Mouse (Mus musculus) gastrocnemius, adult 18-20 months (tissue): ENCODE results near the gene Pard3. TPM values are rescaled to one million over a fixed set of nuclear protein-coding genes. Genes with fewer than 3 reads are reported as not detected.

Experiments used
- DNase-seq: peaks from one replicate; pipeline ENCODE4 v3.0.0; 2021; ENCODE audit warnings: low spot score
- total RNA-seq, 2 experiments: library from RNA; stranded (reverse); gene quantifications; 2 replicates each; pipeline ENCODE4 v1.2.3; 2021

The Pard3 gene
- total RNA-seq, 2 experiments from 2014 or later = 27.7 to 28.5 TPM

DNA sequence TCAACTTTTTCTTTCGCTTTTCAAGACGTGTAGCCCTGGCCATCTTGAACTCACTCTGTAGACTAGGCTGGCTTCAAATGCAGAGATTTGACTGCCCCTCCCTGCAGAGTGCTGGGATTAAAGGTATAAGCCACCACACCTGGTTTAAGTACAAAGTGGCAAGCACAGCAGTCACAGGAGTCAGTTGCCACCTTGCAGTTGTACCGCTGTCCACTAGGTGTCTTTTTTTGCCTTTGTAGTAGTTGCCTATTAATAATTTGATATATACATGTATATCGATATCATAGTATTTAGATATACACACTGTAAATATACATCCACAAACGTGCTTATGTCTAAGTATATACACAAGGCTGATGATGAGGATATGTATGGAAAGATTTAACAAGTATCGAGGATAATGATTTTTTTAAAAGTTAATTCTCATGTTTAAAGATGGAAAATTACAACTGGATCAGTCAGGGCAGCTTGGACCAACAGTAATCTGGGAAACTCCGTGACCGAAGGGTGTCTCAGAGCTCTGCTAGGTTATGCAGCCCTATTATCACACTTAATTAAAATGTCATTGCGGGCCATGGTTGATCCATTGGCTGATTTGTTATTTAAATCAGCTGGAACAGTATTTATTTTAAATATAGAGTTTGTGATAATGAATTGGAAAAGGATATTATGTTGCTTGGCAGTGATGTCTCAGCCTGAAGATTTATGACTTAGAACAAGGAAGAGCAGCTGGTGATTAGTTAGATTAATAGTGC is 220.9 kb downstream of the Pard3 start:
- no peak for DNase-seq

DNA sequence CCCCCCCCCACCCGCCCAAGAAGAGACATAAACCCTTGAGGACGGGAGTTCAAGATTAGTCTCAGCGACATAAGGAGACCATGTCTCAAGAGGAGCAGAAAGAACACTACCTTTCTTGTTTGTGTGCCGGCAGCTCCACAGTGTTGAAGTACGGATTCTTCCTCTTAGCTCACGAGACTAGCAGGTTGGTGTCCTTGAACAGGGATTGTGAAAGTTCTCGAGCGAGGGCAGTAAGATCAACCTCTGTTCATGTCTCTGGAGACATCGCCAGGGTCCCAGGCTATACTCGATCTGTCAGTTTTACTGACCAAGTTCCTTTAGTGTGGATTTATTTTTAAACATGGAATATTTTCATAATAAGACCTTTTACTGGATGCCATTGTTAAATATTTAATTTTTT is 224.1 kb downstream of the Pard3 start:
- DNase-seq = no peak

DNA sequence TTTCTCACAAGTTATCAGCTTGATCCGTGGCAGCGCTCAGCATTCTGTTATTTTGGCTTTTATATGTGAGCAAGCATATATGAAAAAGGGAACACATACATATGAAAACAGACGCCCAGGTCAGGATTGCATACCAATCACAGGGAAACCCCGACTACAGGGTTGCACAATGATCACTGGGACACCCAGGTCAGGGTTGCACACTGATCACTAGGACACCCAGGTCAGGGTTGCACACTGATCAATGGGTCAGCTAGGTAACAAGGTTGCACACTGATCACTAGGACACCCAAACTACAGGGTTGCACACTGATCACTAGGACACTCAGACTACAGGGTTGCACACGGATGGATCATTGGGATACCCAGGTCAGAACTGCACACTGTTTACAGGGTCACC is 228.6 kb downstream of the Pard3 start:
- no peak for DNase-seq

DNA sequence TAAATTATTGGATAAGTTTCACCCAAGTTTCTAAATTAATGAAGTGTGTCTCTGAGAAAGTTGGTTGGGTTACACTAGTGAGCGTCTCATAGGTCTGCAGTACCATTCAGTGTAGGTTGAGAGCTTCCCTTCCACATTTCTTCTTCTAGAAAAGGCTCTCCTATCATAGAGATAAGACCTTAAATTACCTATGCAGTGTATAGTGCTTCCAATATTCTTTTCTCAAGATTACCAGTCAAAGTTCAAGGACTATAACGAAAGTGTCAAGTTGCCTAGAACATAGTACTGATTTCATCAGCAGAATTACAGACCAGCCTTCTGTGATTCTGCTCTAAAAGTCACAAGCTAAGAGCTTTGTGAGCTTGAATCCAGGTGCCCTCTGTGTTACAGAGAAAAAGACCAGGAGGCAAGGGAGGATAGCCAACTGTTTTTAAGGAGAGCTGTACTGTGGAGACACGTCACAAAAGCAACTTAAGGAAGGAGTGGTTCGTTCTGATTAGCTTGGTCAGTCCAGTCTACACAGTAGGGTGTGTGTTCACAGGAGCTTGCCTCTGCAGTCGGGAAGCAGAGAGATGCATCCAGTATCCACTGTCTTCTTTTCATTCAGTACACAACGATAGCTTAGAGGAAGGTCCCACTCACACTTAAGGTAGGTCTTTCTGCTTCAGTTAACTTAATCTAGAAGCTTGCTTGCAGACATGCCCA is 229.5 kb downstream of the Pard3 start:
- DNase-seq = no peak

DNA sequence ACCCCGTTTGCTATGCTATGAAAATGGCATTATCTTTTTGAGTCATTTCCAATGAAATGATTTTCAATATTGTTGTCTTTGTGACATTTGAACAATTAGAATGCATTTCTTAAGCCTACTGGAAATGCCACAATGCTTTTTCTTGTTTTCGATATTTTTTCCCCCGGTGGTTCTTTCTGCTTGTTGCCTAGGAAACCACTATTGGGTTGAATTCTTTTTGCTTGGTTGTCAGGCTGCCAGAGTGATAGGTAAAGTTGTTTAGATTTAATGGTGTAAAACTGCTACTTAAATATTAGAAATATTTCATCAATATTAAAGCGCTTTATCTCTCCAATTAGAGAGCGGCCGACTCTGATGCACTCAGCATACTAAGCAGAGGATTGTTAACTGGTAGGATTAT is 230.4 kb downstream of the Pard3 start:
- no peak for DNase-seq

DNA sequence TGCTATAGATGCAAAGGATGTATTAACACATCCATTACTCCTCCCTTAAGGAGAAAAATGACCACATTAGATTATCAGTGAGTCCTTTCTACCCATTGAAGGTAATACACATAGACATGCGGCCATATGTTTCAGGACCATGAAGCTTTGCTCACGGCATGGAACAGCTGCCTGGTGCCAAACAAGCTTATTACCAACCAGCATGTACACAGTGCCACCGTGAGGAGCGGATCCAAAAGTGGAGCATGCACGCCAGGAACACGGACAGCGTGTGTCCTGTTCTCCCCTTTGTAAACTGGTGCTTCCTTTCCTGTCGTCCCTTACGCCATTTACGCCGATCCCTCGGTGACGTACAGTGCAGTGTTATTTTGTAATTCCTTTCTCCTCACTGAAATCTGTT is 232.2 kb downstream of the Pard3 start:
- DNase-seq = no peak

DNA sequence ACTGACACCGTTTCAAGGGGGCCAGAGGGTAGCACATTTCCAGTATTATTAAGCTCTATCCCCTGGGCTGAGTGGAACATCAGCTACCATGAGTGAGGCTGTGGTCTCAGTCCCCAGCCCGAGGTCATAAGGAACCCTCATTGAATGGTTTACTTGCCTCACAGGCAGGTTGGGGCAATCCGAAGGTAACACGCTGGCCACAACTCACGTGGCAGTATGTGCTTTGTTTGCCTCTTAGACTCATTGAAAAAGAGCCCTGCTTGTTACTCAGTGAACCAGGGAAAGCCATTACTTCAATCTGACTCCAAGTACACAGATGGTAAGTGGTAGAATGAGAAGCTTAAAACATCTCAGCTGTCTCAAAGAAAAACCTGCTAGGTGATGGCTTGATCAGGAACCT is 236.8 kb downstream of the Pard3 start:
- DNase-seq = no peak

DNA sequence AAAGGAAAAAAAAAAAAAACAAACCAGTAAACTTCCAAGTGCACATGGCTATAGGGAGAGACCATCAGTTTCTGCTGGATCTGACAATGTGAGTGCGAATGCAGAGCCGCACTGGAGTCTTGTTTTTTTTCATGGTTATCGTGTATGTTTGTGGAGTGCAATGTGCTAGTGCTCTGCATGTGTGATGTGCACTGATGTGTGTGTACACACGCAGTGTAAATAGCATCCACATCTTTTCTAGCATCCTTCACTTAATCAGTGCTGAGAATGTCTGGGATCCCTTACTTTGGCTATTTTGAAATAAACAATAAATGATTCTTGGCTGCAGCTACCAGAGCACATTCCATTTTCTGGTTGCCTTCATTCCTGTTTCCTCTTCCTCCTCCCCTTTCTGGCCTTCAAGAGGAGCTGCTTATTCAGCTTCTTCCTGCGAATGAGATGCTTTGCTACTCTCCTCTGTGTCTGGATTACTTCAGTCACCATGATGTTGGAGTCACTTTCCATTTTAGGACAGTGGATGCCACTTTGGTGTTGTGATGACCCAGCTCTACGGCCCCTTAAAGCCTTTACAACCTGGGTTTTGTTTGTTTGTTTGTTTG is 239.3 kb downstream of the Pard3 start:
- DNase-seq = no peak

DNA sequence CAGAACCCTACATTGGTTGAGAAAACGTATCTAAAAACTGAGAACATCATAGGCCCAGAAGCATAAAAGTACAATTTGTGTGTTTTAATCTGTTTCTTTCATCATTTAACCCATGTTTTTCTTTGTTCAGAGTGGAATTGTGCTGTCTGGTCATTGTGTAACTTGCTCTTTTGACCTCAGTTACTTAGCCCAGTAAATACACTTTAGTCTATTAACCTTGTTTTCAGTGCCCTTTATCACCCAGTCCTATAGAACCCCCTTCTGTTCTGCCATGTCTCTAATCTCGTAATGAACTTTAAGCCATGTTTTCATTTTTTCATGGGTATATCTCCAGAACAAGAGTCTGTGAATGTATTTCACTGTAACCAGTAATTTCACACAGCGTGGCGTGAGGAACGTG is 243.3 kb downstream of the Pard3 start:
- no peak for DNase-seq

DNA sequence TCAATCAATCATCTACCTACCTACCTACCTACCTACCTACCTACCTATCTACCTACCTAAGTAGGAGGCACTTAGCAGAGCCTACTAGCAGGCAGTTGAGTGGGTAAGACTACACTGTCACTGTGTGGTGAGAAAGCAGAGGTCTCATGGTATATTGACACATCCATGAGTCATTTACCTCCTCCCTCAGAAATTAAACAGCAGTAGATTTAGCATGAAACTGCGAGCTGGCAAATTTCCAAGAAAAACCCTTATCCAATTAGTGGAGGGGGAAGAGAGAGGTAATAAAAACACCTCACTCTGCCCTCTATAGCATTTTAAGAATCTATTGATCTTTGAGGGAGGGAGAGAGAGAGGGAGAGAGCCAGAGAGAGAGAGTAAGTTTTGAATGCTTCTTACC is 245.7 kb downstream of the Pard3 start:
- DNase-seq = no peak

DNA sequence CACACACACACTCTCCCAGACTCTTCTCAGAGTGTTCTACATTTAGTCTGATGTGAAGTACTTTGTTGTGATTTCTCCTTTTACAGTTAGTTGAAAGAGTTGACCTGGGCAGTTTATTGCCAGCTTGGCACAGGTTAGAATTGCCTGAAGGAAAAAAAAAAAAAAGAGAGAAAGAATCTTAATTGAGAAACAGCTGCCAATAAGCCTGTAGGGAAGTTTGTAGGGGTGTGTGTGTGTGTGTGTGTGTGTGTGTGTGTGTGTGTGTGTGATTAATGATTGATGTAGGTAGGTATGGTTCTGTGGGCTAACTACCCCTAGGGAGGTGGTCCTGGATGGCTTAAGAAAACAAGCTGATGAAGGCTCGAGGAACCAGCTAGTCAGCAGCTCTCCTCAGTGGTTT is 252.1 kb downstream of the Pard3 start:
- no peak for DNase-seq

DNA sequence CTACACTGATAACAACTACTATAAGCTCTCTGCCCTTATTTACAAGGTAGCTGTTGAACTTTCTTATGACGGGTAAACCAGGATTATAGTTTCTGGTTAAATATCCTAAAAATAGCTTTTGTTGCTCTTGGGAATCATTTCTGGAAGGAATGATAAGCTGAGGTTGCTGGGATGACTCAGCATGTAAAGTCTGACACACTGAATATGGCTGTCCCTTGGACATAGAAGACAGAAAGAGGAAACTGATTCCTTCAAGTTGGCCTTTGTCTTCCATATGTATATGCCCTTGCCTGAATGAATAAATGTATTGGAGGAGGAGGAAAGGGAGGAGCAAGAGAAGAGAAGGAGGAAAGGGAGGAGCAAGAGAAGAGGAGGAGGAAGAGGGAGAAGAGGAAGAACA is 254.2 kb downstream of the Pard3 start:
- DNase-seq = peak; percentile 7

DNA sequence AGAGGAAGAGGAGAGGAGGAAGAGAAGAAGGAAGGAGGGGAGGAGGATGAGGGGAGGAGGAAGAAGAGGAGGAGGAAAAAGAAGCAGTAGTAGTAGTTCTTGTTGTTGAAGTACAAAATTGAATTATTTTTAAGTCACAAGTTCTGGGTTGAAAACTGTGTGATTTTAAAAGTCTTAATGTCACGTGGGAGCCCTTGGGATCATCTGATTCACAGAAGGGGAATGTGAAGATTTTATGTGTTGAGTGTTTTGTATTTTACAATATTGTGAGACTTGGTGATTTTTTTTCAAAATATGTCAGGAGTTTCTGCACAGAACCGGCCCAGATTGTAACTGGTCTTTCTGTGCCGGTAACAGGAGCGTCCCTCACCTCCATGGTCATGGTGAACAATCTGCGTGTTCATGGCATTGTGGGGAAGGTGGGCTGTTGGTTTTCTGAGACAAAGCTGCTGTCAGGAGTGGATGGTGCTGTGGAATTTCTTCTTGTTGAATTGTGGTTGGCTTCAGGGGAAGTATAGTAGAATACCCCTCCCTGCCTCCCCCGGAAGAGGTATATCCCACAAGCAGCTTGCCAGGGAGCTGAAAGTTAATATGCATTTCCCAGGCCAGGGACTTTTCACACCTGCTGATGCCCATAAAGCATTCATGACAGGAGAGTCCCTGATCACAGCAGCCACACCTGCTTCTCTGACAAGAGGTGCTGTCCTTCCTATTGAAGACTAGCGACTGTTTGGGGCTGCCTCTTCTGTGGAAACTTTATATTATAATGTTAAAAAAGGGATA is 254.9 kb downstream of the Pard3 start:
- peak; percentile 70 for DNase-seq

DNA sequence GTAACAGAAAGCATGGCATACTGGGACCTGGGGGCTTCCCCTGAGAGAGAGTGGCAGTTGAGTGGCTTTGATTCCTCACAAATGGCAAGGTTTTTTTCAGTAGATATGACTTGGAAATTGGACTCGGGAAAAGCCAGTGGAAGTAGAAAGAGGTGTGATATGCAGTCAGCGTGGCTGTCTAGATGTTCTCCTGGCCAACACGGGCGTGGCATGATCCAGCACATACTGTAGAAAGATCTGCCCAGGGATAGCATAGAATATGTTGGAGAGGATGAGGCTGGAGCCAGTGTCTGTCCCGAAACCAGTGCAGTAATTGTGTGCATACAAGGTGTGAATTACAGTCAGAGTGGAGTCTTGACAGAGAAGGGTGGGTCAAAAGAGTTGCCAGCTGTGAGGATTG is 257.2 kb downstream of the Pard3 start:
- no peak for DNase-seq

DNA sequence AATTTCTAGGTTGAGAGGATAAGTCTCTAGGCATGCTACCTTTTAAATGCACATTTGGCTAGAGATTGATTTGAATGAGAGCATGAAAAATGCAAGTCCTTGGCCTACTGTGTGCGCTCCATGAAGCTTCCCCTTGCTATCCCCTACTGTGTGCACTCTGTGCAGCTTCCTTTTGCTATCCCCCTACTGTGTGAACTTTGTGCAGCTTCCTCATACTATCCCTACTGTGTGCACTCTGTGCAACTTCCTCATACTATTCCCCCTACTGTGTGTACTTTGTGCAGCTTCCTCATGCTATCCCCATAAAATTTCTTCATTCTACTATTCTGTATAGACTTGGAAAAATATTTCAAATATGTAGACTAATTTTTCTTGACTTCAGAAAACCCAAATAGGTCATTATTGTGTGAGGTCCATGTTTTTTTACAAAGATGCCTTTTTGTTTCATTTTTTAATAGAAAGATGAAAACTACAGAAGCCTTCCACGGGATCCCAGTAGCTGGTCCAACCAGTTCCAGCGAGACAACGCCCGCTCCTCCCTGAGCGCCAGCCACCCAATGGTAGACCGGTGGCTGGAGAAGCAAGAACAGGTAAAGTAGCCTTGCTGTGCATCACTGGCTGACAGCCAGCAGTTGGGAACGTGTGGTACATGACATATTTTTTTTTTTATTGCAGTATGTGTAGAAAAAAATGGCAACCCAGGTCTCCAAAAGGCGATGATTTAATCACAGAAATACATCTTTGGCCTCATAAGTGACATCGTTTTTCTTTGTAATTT is 260.1 kb downstream of the Pard3 start:
- DNase-seq = no peak

DNA sequence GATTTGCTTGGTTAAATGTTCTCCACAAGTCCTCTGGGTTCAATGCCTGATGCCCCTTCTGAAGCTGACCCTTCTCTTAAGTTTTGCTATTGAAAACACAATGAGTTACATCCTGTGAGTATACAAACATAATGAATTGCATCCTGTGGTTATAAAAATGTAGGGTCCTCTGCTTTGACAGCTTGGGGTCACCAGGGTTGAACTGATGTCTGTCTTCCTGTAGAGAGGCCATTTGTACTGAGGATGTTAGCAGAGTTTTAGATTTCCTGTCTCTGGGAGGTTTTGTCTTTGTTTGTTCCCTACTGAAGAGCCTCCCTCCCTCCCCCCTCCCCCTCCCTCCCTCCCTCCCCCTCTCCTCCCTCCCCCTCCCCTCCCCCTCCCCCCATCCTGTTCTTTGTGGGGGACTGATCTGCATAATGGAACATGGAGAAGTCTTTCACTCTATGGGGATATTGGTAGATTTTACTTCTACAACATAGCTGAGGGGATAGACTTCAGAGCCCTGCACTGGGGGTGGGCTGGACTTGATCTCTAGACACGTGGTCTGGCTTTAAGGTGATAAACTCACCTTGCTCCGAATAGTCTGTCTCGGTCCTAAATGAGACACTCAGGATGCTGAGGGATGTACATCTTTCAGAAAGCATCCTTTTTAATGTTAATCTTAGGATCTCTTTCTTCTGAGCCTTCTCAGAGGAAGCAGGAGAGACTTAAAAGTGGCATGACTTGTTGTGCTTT is 261.3 kb downstream of the Pard3 start:
- no peak for DNase-seq

DNA sequence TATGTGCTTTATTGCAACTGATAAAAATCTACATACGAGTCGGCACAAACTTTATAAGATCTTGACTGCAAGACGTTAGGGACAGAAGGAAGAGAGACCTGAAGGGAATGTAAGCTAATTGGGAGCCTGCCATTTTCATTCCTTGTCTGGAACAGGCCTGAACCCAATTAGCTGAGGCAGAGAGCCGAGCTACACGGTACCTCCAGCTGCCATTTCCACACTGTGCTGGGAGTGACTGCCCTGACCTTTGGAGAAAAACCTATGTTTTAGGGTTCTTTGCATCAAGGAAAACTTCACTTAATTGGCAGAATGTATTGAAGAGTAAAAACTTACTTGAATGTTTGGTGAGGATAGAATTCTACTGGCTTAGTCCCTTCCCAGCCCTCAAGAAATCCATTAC is 262.1 kb downstream of the Pard3 start:
- peak; percentile 21 for DNase-seq

DNA sequence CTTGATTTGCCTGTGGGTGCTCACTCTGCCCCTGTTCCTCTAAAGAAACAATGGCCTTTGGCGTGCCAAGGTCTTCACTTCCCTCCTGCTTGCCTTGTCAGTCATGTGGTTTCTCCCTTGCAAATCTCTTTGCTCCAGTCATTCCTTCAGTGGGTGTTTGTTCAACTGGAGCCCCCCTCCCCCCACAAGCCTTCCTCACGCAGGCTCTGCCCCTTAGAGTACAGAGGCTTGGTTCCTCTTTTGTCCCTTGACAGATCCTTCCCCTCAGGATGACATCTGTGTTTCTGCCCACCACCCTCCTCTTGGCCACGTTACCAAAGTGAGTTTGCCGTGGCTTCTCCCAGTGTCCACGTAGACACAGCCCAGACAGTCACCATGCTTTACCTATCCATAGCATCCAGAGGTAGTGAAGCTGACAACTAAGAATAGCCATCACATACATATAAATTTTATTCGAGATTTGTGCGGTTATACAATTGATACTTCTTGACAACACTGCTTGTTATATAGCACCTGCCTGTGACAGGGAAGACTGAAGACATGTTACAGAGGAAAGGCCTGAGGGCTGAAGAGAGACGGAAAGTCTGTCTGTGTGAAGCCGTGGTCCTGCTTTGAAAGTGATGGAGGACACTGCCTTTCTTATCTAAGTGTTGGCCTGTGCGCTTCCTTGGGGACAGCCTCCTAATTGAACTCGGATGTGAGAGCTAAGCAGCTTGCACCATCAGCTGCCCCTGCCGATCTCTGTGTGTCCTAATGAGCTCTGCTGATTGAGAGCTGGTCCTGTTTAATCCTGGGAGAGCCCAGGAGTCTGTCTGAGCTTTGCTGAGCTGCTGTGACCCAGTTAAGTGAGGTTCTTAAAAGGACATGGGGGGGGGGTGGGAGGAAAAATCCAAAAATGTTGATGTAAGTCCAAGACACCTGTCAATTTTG is 266.8 kb downstream of the Pard3 start:
- DNase-seq = no peak

DNA sequence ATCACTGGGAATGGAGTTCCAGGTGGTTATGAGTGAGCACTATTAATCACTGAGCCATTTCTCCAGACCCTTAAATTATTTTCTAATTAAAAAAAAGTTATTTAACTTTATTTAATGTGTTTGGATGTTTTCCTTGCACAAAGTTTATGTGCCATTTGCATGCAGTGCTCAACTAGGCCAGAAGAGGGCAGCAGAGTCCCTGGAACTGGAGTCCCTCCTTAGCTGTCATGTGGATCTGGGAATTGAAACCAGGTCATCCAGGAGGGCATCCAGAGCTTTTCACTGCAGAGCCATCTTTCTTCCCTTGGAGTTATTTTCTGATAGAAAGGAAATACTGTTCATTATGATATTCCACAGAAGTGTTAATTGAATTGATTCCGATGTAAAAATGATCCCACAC is 268.1 kb downstream of the Pard3 start:
- DNase-seq = peak; percentile 56
